Mouse (Mus musculus): ENCODE measurements around the gene Rbfox3. TPM values are rescaled to one million over a fixed set of nuclear protein-coding genes. Genes with fewer than 3 reads are reported as not detected.

Gene Rbfox3
- polyA plus RNA-seq, 1 experiment from 2014 or later, result 1.6 TPM

- no peak for ATAC-seq (ENCODE audit: insufficient read depth, low FRiP score, low read depth)
- Histone ChIP-seq H3K9me3 (no peaks in the 10 kb centered on the region), H3K4me3 (replicated peaks) (no peak overlapping the region), H3K36me3 (no peaks in the 10 kb centered on the region), H3K27ac (no peak overlapping the region), H3K4me1 (no peaks in the 10 kb centered on the region), H3K27me3 (replicated peaks) (peaks cover 6% of the 10 kb centered on the region; the same call in 1 of the 2 replicates), H3K4me2 (no peak overlapping the region), H3K9ac (no peak overlapping the region)
- 10% methylated on average over 16 of the region's 16 CpGs for WGBS
Observed at GRCm38 (mm10) chr11:118685397-118685796, 226.0 kb downstream of the Rbfox3 start.

DNA sequence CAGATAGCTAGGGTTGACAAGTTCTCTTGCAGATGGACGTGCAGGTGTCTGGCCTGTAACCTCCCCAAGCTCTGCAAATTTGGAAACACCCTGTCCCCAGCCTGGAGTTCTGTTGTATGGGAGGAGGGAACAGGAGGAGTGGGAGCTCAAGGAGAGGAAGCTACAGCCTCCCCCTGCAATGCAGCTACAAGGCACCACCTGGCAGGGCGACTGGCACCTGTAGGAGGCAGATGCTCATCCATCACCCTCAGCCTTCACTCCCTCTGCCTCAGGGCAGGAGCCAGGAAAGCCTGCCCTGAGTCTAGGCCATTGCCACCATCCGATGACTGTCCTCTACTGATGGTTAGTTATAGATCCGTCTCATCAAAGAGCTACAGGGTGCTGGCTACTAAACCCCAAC, 226.7 kb downstream of the Rbfox3 start:
- no peaks in the 10 kb centered on the region for H3K36me3 ChIP-seq
- no peak for ATAC-seq (ENCODE audit: insufficient read depth, low FRiP score, low read depth)
- H3K9me3 ChIP-seq, result no peaks in the 10 kb centered on the region
- peaks cover 13% of the 10 kb centered on the region; the same call in 1 of the 2 replicates for H3K27me3 ChIP-seq (replicated peaks)
- no peak overlapping the region for H3K4me3 ChIP-seq (replicated peaks)
- H3K4me1 ChIP-seq, result no peaks in the 10 kb centered on the region
- H3K4me2 ChIP-seq, result no peak overlapping the region
- H3K9ac ChIP-seq, result no peak overlapping the region
- no peak overlapping the region for H3K27ac ChIP-seq
- WGBS, result 62% methylated on average over 4 of the region's 4 CpGs

- H3K4me2 ChIP-seq, result no peak overlapping the region
- ATAC-seq (ENCODE audit: insufficient read depth, low FRiP score, low read depth), result no peak
- H3K4me1 ChIP-seq, result no peaks in the 10 kb centered on the region
- H3K36me3 ChIP-seq, result no peaks in the 10 kb centered on the region
- 81% methylated on average over 10 of the region's 10 CpGs for WGBS
- peaks cover 16% of the 10 kb centered on the region; the same call in 1 of the 2 replicates for H3K27me3 ChIP-seq (replicated peaks)
- no peaks in the 10 kb centered on the region for H3K9me3 ChIP-seq
- no peak overlapping the region for H3K27ac ChIP-seq
- H3K4me3 ChIP-seq (replicated peaks), result no peak overlapping the region
- H3K9ac ChIP-seq, result no peak overlapping the region
Observed at GRCm38 (mm10) chr11:118680699-118681098, 230.7 kb downstream of the Rbfox3 start.

GRCm38 (mm10) chr11:118679736-118680410, 231.5 kb downstream of the Rbfox3 start:
- Histone ChIP-seq H3K4me2 (no peak overlapping the region), H3K36me3 (no peaks in the 10 kb centered on the region), H3K27me3 (replicated peaks) (peaks cover 16% of the 10 kb centered on the region; the same call in 1 of the 2 replicates), H3K27ac (no peak overlapping the region), H3K9ac (no peak overlapping the region), H3K4me3 (replicated peaks) (no peak overlapping the region), H3K9me3 (no peaks in the 10 kb centered on the region), H3K4me1 (no peaks in the 10 kb centered on the region)
- no peak for ATAC-seq (ENCODE audit: insufficient read depth, low FRiP score, low read depth)
- 73% methylated on average over 24 of the region's 24 CpGs for WGBS

DNA sequence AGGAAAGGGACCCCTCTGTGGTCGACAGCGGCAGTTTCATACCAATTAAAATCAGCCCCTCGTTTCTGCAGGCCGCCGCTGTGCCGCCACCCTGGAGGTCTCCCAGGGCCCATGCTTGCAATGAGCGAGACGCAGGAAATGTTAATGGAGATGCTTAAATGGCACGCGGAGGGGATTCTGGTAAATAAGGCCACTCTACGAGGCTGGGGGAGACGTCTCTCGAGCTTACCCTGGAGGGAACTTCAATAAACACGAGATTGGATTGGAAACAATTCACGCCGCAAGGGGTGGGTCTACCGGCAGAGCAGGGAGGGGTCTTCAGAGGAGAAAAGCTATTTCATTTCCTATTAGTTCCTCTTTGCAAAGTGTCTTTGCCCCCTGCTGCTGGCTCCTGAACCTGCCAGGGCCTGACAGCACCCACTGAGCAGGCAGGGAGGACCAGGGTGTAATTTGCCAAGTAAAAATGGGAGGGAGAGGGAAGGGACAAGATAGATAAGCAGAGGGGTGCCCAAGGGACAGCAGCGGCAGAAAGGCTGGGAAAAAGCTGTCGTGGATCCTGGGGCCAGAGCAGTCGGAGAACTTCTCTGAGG, 232.8 kb downstream of the Rbfox3 start:
- WGBS, result 35% methylated on average over 20 of the region's 20 CpGs
- no peak for ATAC-seq (ENCODE audit: insufficient read depth, low FRiP score, low read depth)
- H3K27ac ChIP-seq, result no peak overlapping the region
- H3K36me3 ChIP-seq, result no peaks in the 10 kb centered on the region
- peaks cover 16% of the 10 kb centered on the region; the same call in 1 of the 2 replicates for H3K27me3 ChIP-seq (replicated peaks)
- H3K4me1 ChIP-seq, result no peaks in the 10 kb centered on the region
- no peak overlapping the region for H3K4me2 ChIP-seq
- no peaks in the 10 kb centered on the region for H3K9me3 ChIP-seq
- no peak overlapping the region for H3K4me3 ChIP-seq (replicated peaks)
- H3K9ac ChIP-seq, result no peak overlapping the region

DNA sequence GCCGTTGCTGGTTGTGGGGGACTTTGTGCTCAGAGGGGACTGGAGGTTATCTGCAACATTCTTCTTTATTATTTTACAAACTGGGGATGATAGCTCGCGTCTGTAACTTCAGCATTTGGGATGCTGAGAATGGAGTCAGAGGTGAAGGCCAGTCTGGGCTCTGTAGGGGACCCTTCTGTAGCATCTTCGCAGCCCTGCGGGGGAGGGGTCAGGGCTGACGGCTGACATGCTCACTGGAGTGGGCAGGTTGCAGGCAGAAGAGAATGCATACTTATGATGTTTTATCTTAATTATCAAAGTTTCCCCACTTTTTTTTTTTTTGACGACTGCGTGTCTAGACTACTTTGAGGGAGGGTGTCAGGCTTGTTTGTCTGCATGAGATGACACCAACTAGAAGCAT, 234.1 kb downstream of the Rbfox3 start:
- no peak overlapping the region for H3K4me3 ChIP-seq (replicated peaks)
- H3K4me1 ChIP-seq, result no peaks in the 10 kb centered on the region
- H3K4me2 ChIP-seq, result no peak overlapping the region
- H3K27me3 ChIP-seq (replicated peaks), result peaks cover 16% of the 10 kb centered on the region; the same call in 1 of the 2 replicates
- 60% methylated on average over 8 of the region's 8 CpGs for whole genome bisulfite sequencing
- no peaks in the 10 kb centered on the region for H3K36me3 ChIP-seq
- no peaks in the 10 kb centered on the region for H3K9me3 ChIP-seq
- no peak overlapping the region for H3K27ac ChIP-seq
- ATAC-seq (ENCODE audit: insufficient read depth, low FRiP score, low read depth), result no peak
- H3K9ac ChIP-seq, result no peak overlapping the region

DNA sequence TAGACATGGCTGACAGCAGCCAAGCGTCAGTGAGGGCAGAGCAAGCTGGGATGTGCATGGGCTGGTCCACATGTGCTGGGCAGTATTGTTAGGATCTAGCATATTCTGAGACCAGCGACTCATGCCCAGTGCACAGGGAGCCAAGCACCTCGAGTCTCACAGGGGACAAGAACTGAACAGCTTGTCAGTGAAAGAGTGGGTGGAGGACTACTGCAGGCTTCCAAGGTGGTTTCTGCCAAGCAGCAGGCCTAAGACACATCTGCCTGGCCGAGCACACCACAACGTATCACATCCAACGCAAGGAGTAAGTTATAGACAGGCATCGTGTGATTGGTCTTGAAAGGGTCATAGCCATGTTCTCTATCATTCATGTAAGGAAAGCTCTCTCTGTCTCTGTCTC, 235.0 kb downstream of the Rbfox3 start:
- H3K4me2 ChIP-seq, result no peak overlapping the region

GRCm38 (mm10) chr11:118671958-118672357, 239.4 kb downstream of the Rbfox3 start:
- 71% methylated on average over 6 of the region's 6 CpGs for WGBS
- Histone ChIP-seq H3K9me3 (no peaks in the 10 kb centered on the region), H3K4me3 (replicated peaks) (no peak overlapping the region), H3K4me1 (no peaks in the 10 kb centered on the region), H3K9ac (no peak overlapping the region), H3K27me3 (replicated peaks) (no peaks in the 10 kb centered on the region), H3K27ac (no peak overlapping the region), H3K4me2 (no peak overlapping the region), H3K36me3 (no peaks in the 10 kb centered on the region)
- no peak for ATAC-seq (ENCODE audit: insufficient read depth, low FRiP score, low read depth)

More for the DNA sequence above, 235.0 kb downstream of the Rbfox3 start:
- Histone ChIP-seq H3K36me3 (no peaks in the 10 kb centered on the region), H3K4me3 (replicated peaks) (no peak overlapping the region), H3K27me3 (replicated peaks) (peaks cover 15% of the 10 kb centered on the region; the same call in 1 of the 2 replicates), H3K9me3 (no peaks in the 10 kb centered on the region), H3K4me1 (no peaks in the 10 kb centered on the region), H3K27ac (no peak overlapping the region), H3K9ac (no peak overlapping the region)
- 71% methylated on average over 7 of the region's 7 CpGs for WGBS
- ATAC-seq (ENCODE audit: insufficient read depth, low FRiP score, low read depth), result no peak

DNA sequence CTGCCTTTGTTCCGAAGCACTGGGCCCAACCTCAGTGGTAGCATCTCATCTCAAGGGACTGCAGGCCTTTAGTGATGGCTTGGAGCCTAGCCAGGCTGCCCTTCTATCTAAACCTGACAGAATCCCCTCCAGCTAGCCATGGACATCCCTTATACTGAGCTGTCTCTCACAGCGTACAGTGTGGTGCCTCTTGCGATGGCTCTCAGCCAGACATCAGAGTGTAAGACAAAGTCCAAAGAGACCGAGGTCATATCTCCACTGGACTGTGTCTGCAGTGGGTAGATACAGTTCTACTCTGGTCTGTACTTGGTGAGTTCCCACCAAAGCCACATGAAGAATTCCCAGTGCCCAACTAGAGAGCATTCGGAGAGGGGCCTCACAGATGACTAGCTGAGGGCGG, 240.2 kb downstream of the Rbfox3 start:
- no peaks in the 10 kb centered on the region for H3K4me1 ChIP-seq
- H3K9ac ChIP-seq, result no peak overlapping the region
- no peaks in the 10 kb centered on the region for H3K36me3 ChIP-seq
- H3K27ac ChIP-seq, result no peak overlapping the region
- WGBS, result 88% methylated on average over 6 of the region's 6 CpGs
- no peak overlapping the region for H3K4me3 ChIP-seq (replicated peaks)
- ATAC-seq (ENCODE audit: insufficient read depth, low FRiP score, low read depth), result no peak
- no peaks in the 10 kb centered on the region for H3K27me3 ChIP-seq (replicated peaks)
- no peaks in the 10 kb centered on the region for H3K9me3 ChIP-seq
- H3K4me2 ChIP-seq, result no peak overlapping the region

- no peak for ATAC-seq (ENCODE audit: insufficient read depth, low FRiP score, low read depth)
- no peak overlapping the region for H3K27ac ChIP-seq
Observed at GRCm38 (mm10) chr11:118669820-118670219, 241.6 kb downstream of the Rbfox3 start.

DNA sequence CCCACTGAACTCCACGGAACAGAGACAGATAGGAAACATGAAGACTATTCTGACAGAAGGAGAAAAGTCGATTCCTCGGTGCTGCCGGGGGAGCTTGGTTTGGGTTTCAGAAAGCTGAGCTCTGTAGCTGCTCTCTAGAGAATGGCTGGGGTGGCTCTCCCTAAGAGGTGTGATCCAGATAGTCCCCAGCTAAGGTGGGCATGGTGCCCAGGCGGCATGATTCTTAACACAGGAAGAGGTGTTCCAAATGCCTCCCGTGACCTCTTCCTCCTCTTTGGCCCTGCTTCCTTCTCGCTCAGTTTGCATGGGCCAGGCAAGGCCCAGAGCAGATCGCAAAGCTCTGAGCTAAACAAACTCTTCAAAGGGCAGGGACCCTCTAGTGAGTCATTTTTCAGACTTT, 243.0 kb downstream of the Rbfox3 start:
- Histone ChIP-seq H3K36me3 (no peaks in the 10 kb centered on the region), H3K9me3 (no peaks in the 10 kb centered on the region), H3K4me1 (no peaks in the 10 kb centered on the region), H3K4me3 (replicated peaks) (no peak overlapping the region), H3K4me2 (no peak overlapping the region), H3K9ac (no peak overlapping the region), H3K27me3 (replicated peaks) (no peaks in the 10 kb centered on the region), H3K27ac (no peak overlapping the region)
- 64% methylated on average over 8 of the region's 8 CpGs for WGBS
- no peak for ATAC-seq (ENCODE audit: insufficient read depth, low FRiP score, low read depth)

More at GRCm38 (mm10) chr11:118669820-118670219, 241.6 kb downstream of the Rbfox3 start:
- no peaks in the 10 kb centered on the region for H3K9me3 ChIP-seq
- 58% methylated on average over 5 of the region's 5 CpGs for WGBS
- H3K36me3 ChIP-seq, result no peaks in the 10 kb centered on the region
- H3K9ac ChIP-seq, result no peak overlapping the region
- H3K27me3 ChIP-seq (replicated peaks), result no peaks in the 10 kb centered on the region
- no peak overlapping the region for H3K4me3 ChIP-seq (replicated peaks)
- H3K4me1 ChIP-seq, result no peaks in the 10 kb centered on the region
- no peak overlapping the region for H3K4me2 ChIP-seq

DNA sequence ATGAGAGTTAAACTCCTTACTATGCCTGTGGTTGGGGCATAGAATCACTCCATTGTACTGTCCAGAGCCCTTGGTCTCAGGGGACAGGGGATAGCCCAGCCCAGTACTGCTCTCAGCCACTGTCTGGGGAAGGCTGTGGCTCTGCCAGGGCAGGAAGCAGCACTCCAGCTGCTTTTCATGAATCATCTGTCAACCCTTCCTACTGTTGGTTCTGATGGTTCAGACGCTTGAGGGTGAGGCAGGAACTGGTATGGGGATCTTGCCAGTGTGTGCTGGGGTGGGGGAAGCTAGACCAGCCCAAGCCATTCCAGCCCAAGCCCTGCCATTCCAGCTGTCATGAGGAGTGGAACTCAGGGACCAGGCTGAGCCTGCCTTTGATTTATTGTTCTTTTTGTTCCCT, 243.5 kb downstream of the Rbfox3 start:
- H3K36me3 ChIP-seq, result no peaks in the 10 kb centered on the region
- no peaks in the 10 kb centered on the region for H3K9me3 ChIP-seq
- H3K27me3 ChIP-seq (replicated peaks), result no peaks in the 10 kb centered on the region
- WGBS, result 22% methylated on average over 1 of the region's 1 CpGs
- no peak overlapping the region for H3K4me2 ChIP-seq
- no peak for ATAC-seq (ENCODE audit: insufficient read depth, low FRiP score, low read depth)
- no peak overlapping the region for H3K4me3 ChIP-seq (replicated peaks)
- no peak overlapping the region for H3K27ac ChIP-seq
- no peaks in the 10 kb centered on the region for H3K4me1 ChIP-seq
- H3K9ac ChIP-seq, result no peak overlapping the region

All from stomach, embryonic 15.5 days (tissue).